Mouse (Mus musculus) thymus, postnatal 25 days (tissue): Measurements from ENCODE around the gene Dhdds.
"Not testable (repeated sequence)": the region's sequence is repeated elsewhere in the genome, so short reads cannot be mapped to it uniquely, and the experiment has no call there.

Experiments
- DNase-seq: peaks from one replicate; pipeline ENCODE4 v3.0.0; 2022

The Dhdds gene

GRCm38 (mm10) chr4:134002903-134003302, 2.2 kb upstream of the Dhdds start:
- no peak for DNase-seq

- no peak for DNase-seq
Observed at GRCm38 (mm10) chr4:134002246-134002645, 1.5 kb upstream of the Dhdds start.

- DNase-seq: no peak
Observed at GRCm38 (mm10) chr4:134001710-134002109, 992 bp upstream of the Dhdds start.

- DNase-seq: no peak
Observed at GRCm38 (mm10) chr4:133994697-133995096, 6.0 kb downstream of the Dhdds start.

- DNase-seq: no peak
Observed at GRCm38 (mm10) chr4:133991087-133991660, 9.5 kb downstream of the Dhdds start.

GRCm38 (mm10) chr4:133990035-133990434, 10.7 kb downstream of the Dhdds start:
- DNase-seq: no peak

GRCm38 (mm10) chr4:133988289-133988688, 12.4 kb downstream of the Dhdds start:
- DNase-seq: not testable (repeated sequence)

GRCm38 (mm10) chr4:133982936-133983335, 17.8 kb downstream of the Dhdds start:
- no peak for DNase-seq

GRCm38 (mm10) chr4:133980496-133980895, 20.2 kb downstream of the Dhdds start:
- DNase-seq: no peak

GRCm38 (mm10) chr4:133978021-133978711, 22.6 kb downstream of the Dhdds start:
- DNase-seq: no peak

GRCm38 (mm10) chr4:133971741-133972140, 29.0 kb downstream of the Dhdds start:
- DNase-seq: no peak

GRCm38 (mm10) chr4:133970876-133971275, 29.8 kb downstream of the Dhdds start:
- no peak for DNase-seq

GRCm38 (mm10) chr4:133970196-133970595, 30.5 kb downstream of the Dhdds start:
- no peak for DNase-seq

GRCm38 (mm10) chr4:133969114-133969770, 31.5 kb downstream of the Dhdds start:
- no peak for DNase-seq

- peak; percentile 64 for DNase-seq
Observed at GRCm38 (mm10) chr4:133968150-133968921, 32.4 kb downstream of the Dhdds start, which contains the start of gene Hmgn2. Gene Hmgn2 (minus strand): TSS chr4:133968650.

GRCm38 (mm10) chr4:133967866-133968149, 32.9 kb downstream of the Dhdds start:
- DNase-seq: peak; percentile 92

- peak; percentile 99 for DNase-seq
Observed at GRCm38 (mm10) chr4:133967138-133967865, 33.4 kb downstream of the Dhdds start.

GRCm38 (mm10) chr4:133966271-133966940, 34.3 kb downstream of the Dhdds start:
- no peak for DNase-seq

GRCm38 (mm10) chr4:133962566-133962965, 38.2 kb downstream of the Dhdds start:
- no peak for DNase-seq

- DNase-seq: no peak
Observed at GRCm38 (mm10) chr4:133958884-133959283, 41.8 kb downstream of the Dhdds start.

GRCm38 (mm10) chr4:133956358-133956757, 44.4 kb downstream of the Dhdds start:
- DNase-seq: no peak

- DNase-seq: no peak
Observed at GRCm38 (mm10) chr4:133946736-133947135, 54.0 kb downstream of the Dhdds start.
